Comparison of ENCODE assay signal across 9 mouse cellular contexts in the genomic region with DNA sequence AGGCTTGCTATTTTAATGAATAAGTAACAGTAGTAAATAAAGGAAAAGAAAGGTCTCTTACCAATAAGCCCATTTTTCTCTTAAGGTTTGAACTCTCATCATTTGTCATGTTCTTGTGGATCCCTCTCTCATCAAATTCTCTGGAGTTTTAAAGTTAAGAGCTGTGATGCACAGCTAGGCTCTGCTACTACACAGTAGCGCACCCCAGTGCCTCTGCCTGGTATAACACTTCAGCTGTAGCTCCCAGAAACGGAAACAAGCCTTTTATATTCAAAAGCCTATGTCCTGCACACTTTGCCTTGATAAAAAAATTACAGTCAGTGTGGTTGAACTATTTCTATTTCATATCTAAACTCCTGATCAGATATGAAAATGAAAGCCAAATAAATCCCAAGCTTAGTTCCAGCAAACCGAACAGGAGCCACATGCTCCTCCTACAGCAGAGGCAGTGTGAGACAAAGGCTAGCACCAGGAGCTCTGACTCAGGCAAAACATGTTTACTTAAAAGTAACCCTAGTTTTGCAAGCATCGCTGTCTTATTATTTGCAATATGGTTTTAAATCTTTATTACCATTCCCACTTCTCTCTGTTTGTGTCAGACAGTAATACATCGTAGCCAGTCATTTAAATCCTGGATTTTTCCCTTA.
DNase-seq lines count a peak whose midpoint lies in the region; ATAC-seq and TF ChIP-seq lines count a peak whose summit lies in the region.
"Had no signal": no experiment of that assay in that cellular context is flagged by ENCODE, and none has a peak within 500 bp of the region (broad histone marks: within the 10 kb centered on the region; RNA-seq: fewer than 3 reads in every experiment).

No protein-coding gene starts in this region.

- H3K9ac ChIP-seq in ES-Bruce4 (ENCODE audit: low read depth, poor library complexity, severe bottlenecking), result no peak overlapping the region
- H3K9ac ChIP-seq in neural tube, embryonic 11.5 days (ENCODE audit: low read length), result no peak overlapping the region
- H3K9ac ChIP-seq: liver, embryonic 14.5 days; stomach, embryonic 15.5 days had no signal

- H3K27me3 ChIP-seq in ES-Bruce4 (ENCODE audit: control insufficient read depth, insufficient read depth, low read length, poor library complexity, severe bottlenecking), result no peaks in the 10 kb centered on the region
- no peaks in the 10 kb centered on the region for H3K27me3 ChIP-seq in neural tube, embryonic 11.5 days (ENCODE audit: control insufficient read depth, insufficient read depth, low read length)
- H3K27me3 ChIP-seq: stomach, embryonic 15.5 days had no signal

- WGBS in neural tube, embryonic 11.5 days, result 35% methylated on average over 5 of the region's 5 CpGs

- peak; percentile 34 for DNase-seq in A20 (ENCODE audit: low read depth, low spot score)
- DNase-seq in embryo, embryonic 10.5 days (ENCODE audit: low spot score), result peak; percentile 56
- peak; percentile 31 to 55 for DNase-seq in heart, postnatal 14 days
- DNase-seq in left cerebral cortex, adult 18-20 months (ENCODE audit: low spot score in 2 of 2), result peak; percentile 59 to 71
- peak; percentile 50 for DNase-seq in neural tube, embryonic 11.5 days (ENCODE audit: low spot score)
- no peak for DNase-seq in thymus, adult 18-20 months

- TF ChIP-seq POLR2A in ES-Bruce4 (IDR thresholded peaks at IDR 0.05; ENCODE audit: insufficient read depth, low read length), result no peak

- H3K36me3 ChIP-seq in ES-Bruce4 (ENCODE audit: control insufficient read depth, insufficient read depth, low read length, poor library complexity, severe bottlenecking), result no peaks in the 10 kb centered on the region
- H3K36me3 ChIP-seq in neural tube, embryonic 11.5 days (ENCODE audit: control insufficient read depth, insufficient read depth, low read length), result no peaks in the 10 kb centered on the region
- H3K36me3 ChIP-seq: stomach, embryonic 15.5 days had no signal

- H3K4me1 ChIP-seq in ES-Bruce4 (ENCODE audit: control insufficient read depth, insufficient read depth, low read length), result no peaks in the 10 kb centered on the region
- no peaks in the 10 kb centered on the region for H3K4me1 ChIP-seq in neural tube, embryonic 11.5 days (ENCODE audit: control insufficient read depth, insufficient read depth, low read length)
- H3K4me1 ChIP-seq: stomach, embryonic 15.5 days had no signal

- no peak for TF ChIP-seq EP300 in ES-Bruce4 (IDR thresholded peaks at IDR 0.05; ENCODE audit: insufficient read depth, low read depth, low read length)

- intact Hi-C loops in heart, postnatal 14 days (cut with DNase I), result no loop called here

- H3K27ac ChIP-seq in ES-Bruce4 (ENCODE audit: insufficient read depth, low read length), result no peak overlapping the region
- no peak overlapping the region for H3K27ac ChIP-seq in neural tube, embryonic 11.5 days (ENCODE audit: low read depth, low read length)
- H3K27ac ChIP-seq: liver, embryonic 14.5 days; stomach, embryonic 15.5 days had no signal

- H3K4me3 ChIP-seq in ES-Bruce4 (ENCODE audit: low read depth, low read length), result no peak overlapping the region
- H3K4me3 ChIP-seq in neural tube, embryonic 11.5 days (ENCODE audit: low read depth, low read length), result no peak overlapping the region
- H3K4me3 ChIP-seq: stomach, embryonic 15.5 days had no signal

- ATAC-seq in neural tube, embryonic 11.5 days (ENCODE audit: insufficient read depth, low FRiP score, low TSS enrichment), result peak; percentile 27; the same call in 1 of the 2 replicates

- H3K4me2 ChIP-seq in neural tube, embryonic 11.5 days (ENCODE audit: low read depth), result no peak overlapping the region
- H3K4me2 ChIP-seq: stomach, embryonic 15.5 days had no signal

- no peaks in the 10 kb centered on the region for H3K9me3 ChIP-seq in ES-Bruce4 (replicated peaks; ENCODE audit: control insufficient read depth, insufficient read depth, low read length, poor library complexity, severe bottlenecking)
- H3K9me3 ChIP-seq in neural tube, embryonic 11.5 days (ENCODE audit: control insufficient read depth, low read length), result no peaks in the 10 kb centered on the region
- H3K9me3 ChIP-seq: stomach, embryonic 15.5 days had no signal

- TF ChIP-seq CTCF in ES-Bruce4 (IDR thresholded peaks at IDR 0.05; ENCODE audit: low read depth, low read length), result peak; percentile 4

Comparison
In these comparisons a context has a peak if more than half of its experiments do, and no peak if none do; other contexts are left out.
1. DNase-seq: peak in A20 (single experiment), embryo, embryonic 10.5 days (single experiment), heart, postnatal 14 days (2 of 2), left cerebral cortex, adult 18-20 months (2 of 2) and neural tube, embryonic 11.5 days (single experiment); none in thymus, adult 18-20 months (0 of 2).